ENCODE assay signal across 25 mouse cellular contexts in the genomic region with DNA sequence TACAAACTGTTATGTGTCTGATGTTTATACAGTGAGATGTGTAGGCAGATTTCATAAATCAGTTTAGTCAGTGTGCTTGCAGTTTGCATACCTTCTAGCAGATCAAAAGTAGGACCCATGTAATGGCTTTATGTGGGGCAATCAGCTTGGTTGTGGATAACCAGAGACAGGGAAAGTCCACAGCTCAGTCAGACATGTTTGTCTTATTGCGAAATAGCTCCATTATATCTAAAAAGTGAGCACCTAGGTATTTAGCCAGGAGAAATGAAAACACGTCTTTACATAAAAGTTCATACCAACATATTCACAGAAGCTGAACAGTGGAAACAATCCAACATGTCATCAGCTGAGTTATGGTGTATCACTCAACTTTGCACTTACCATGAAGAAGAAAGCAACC.
"Had no signal": no experiment of that assay in that cellular context is flagged by ENCODE, and none has a peak within 500 bp of the region (broad histone marks: within the 10 kb centered on the region; RNA-seq: fewer than 3 reads in every experiment).

No protein-coding gene starts in this region.

- H3K27me3 ChIP-seq: hindbrain, embryonic 12.5 days; intestine, embryonic 15.5 days; limb, embryonic 12.5 days; liver, embryonic 13.5 days; liver, embryonic 15.5 days had no signal

- H3K36me3 ChIP-seq: heart, embryonic 10.5 days; heart, embryonic 12.5 days; hindbrain, embryonic 10.5 days; hindbrain, embryonic 12.5 days; intestine, embryonic 15.5 days; limb, embryonic 10.5 days; limb, embryonic 12.5 days; liver, embryonic 13.5 days; liver, embryonic 15.5 days had no signal

- H3K4me3 ChIP-seq: heart, embryonic 10.5 days; heart, embryonic 12.5 days; hindbrain, embryonic 10.5 days; hindbrain, embryonic 12.5 days; intestine, embryonic 15.5 days; layer of hippocampus, adult 2 months; left cerebral cortex, adult 2 months; limb, embryonic 10.5 days; limb, embryonic 12.5 days; liver, embryonic 13.5 days; liver, embryonic 15.5 days had no signal

- ATAC-seq: hindbrain, embryonic 16.5 days; inflammation-experienced regulatory T-cells, adult 6 months; intestine, embryonic 15.5 days had no signal

- DNase-seq: gastrocnemius, postnatal 14 days; gastrocnemius, postnatal 36 days; heart, adult 18-20 months; heart, postnatal 10 days; heart, postnatal 4 days; kidney, adult 18-20 months; kidney, adult 8-10 months; kidney, postnatal 10 days; kidney, postnatal 25 days; kidney, postnatal 4 days; liver; liver, embryonic 13.5 days had no signal

- H3K9me3 ChIP-seq: heart, embryonic 10.5 days; hindbrain, embryonic 10.5 days; hindbrain, embryonic 12.5 days; intestine, embryonic 15.5 days; limb, embryonic 10.5 days; limb, embryonic 12.5 days; liver, embryonic 13.5 days; liver, embryonic 15.5 days had no signal

- H3K27ac ChIP-seq: heart, embryonic 10.5 days; hindbrain, embryonic 10.5 days; hindbrain, embryonic 12.5 days; hindbrain, embryonic 14.5 days; intestine, embryonic 15.5 days; layer of hippocampus, adult 2 months; left cerebral cortex, adult 2 months; limb, embryonic 10.5 days; limb, embryonic 12.5 days; liver, embryonic 13.5 days; liver, embryonic 15.5 days had no signal

- H3K9ac ChIP-seq: heart, embryonic 12.5 days; hindbrain, embryonic 12.5 days; hindbrain, embryonic 14.5 days; intestine, embryonic 15.5 days; limb, embryonic 12.5 days; liver, embryonic 13.5 days; liver, embryonic 15.5 days had no signal

- H3K4me2 ChIP-seq: heart, embryonic 12.5 days; hindbrain, embryonic 12.5 days; hindbrain, embryonic 14.5 days; intestine, embryonic 15.5 days; limb, embryonic 12.5 days; liver, embryonic 13.5 days; liver, embryonic 15.5 days had no signal
